Comparison of ENCODE assay signal across 29 mouse cellular contexts in the genomic region with DNA sequence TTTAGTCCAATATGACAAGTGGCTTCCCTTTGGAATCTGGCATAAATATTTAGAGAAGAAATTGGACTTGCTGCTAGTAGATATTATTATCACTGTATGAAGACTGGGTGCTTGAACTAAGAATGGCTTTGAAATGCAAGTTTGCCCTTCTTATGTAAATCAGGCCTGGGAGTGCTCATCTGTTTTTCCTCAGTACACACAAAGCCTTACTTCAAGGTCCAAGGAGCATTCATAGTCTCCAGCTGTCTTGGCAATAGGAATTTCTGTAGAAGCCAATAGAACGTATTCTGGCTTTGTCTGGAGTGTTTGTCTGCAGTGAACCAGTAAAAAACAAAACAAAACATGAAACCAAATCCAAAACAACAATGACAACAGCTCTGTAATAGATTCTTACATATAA.
DNase-seq lines count a peak whose midpoint lies in the region; ATAC-seq and TF ChIP-seq lines count a peak whose summit lies in the region.
"Had no signal": no experiment of that assay in that cellular context is flagged by ENCODE, and none has a peak within 500 bp of the region (broad histone marks: within the 10 kb centered on the region; RNA-seq: fewer than 3 reads in every experiment).

No protein-coding gene starts in this region.

- no peak overlapping the region for H3K9ac ChIP-seq in forebrain, embryonic 14.5 days (ENCODE audit: low read length)
- H3K9ac ChIP-seq in forebrain, postnatal 0 days = no peak overlapping the region
- no peak overlapping the region for H3K9ac ChIP-seq in midbrain, embryonic 11.5 days (ENCODE audit: low read length)
- H3K9ac ChIP-seq in midbrain, embryonic 15.5 days = no peak overlapping the region
- H3K9ac ChIP-seq: embryonic facial prominence, embryonic 15.5 days; forebrain, embryonic 13.5 days; intestine, embryonic 15.5 days; limb, embryonic 13.5 days; lung, embryonic 15.5 days; midbrain, embryonic 12.5 days had no signal

- no peaks in the 10 kb centered on the region for H3K9me3 ChIP-seq in forebrain, embryonic 14.5 days (replicated peaks; ENCODE audit: control insufficient read depth, low read length)
- H3K9me3 ChIP-seq in forebrain, postnatal 0 days (ENCODE audit: low read length) = no peaks in the 10 kb centered on the region
- H3K9me3 ChIP-seq in midbrain, embryonic 11.5 days (ENCODE audit: control insufficient read depth, low read length) = no peaks in the 10 kb centered on the region
- no peaks in the 10 kb centered on the region for H3K9me3 ChIP-seq in midbrain, embryonic 15.5 days
- H3K9me3 ChIP-seq: embryonic facial prominence, embryonic 15.5 days; forebrain, embryonic 13.5 days; G1E; intestine, embryonic 15.5 days; limb, embryonic 13.5 days; lung, embryonic 15.5 days; midbrain, embryonic 12.5 days had no signal

- no peaks in the 10 kb centered on the region for H3K36me3 ChIP-seq in forebrain, embryonic 14.5 days (ENCODE audit: control insufficient read depth, insufficient read depth, low read length)
- H3K36me3 ChIP-seq in forebrain, postnatal 0 days (ENCODE audit: insufficient read depth) = no peaks in the 10 kb centered on the region
- no peaks in the 10 kb centered on the region for H3K36me3 ChIP-seq in midbrain, embryonic 11.5 days (ENCODE audit: control insufficient read depth, insufficient read depth, low read length)
- H3K36me3 ChIP-seq in midbrain, embryonic 15.5 days (replicated peaks) = no peaks in the 10 kb centered on the region
- H3K36me3 ChIP-seq: embryonic facial prominence, embryonic 15.5 days; G1E; intestine, embryonic 15.5 days; limb, embryonic 13.5 days; lung, embryonic 15.5 days; midbrain, embryonic 12.5 days had no signal

- 17% methylated on average over 1 of the region's 1 CpGs for WGBS in forebrain, embryonic 14.5 days
- WGBS in forebrain, postnatal 0 days = 19% methylated on average over 1 of the region's 1 CpGs
- 32% methylated on average over 1 of the region's 1 CpGs for WGBS in midbrain, embryonic 11.5 days
- 16% methylated on average over 1 of the region's 1 CpGs for WGBS in midbrain, embryonic 15.5 days

- no peak for TF ChIP-seq CTCF in forebrain, postnatal 0 days (IDR thresholded peaks at IDR 0.05; ENCODE audit: low read depth)

- ATAC-seq in forebrain, embryonic 14.5 days = no peak
- ATAC-seq in forebrain, postnatal 0 days = no peak
- peak; percentile 69; the same call in 1 of the 2 replicates for ATAC-seq in midbrain, embryonic 11.5 days (ENCODE audit: low FRiP score)
- no peak for ATAC-seq in midbrain, embryonic 15.5 days (replicated peaks)
- ATAC-seq: forebrain, embryonic 13.5 days; hindbrain, embryonic 16.5 days; intestine, embryonic 15.5 days; Patski had no signal

- H3K4me2 ChIP-seq in forebrain, embryonic 14.5 days (ENCODE audit: low read length) = no peak overlapping the region
- H3K4me2 ChIP-seq in forebrain, postnatal 0 days (ENCODE audit: low read depth) = no peak overlapping the region
- no peak overlapping the region for H3K4me2 ChIP-seq in midbrain, embryonic 11.5 days
- H3K4me2 ChIP-seq in midbrain, embryonic 15.5 days = no peak overlapping the region
- H3K4me2 ChIP-seq: embryonic facial prominence, embryonic 15.5 days; forebrain, embryonic 13.5 days; heart, embryonic 11.5 days; intestine, embryonic 15.5 days; limb, embryonic 13.5 days; liver, embryonic 11.5 days; lung, embryonic 15.5 days; midbrain, embryonic 12.5 days had no signal

- no peak overlapping the region for H3K27ac ChIP-seq in forebrain, embryonic 14.5 days (ENCODE audit: low read depth, low read length)
- no peak overlapping the region for H3K27ac ChIP-seq in forebrain, postnatal 0 days (ENCODE audit: low read depth, low read length)
- H3K27ac ChIP-seq in midbrain, embryonic 11.5 days (ENCODE audit: low read depth, low read length) = no peak overlapping the region
- no peak overlapping the region for H3K27ac ChIP-seq in midbrain, embryonic 15.5 days
- H3K27ac ChIP-seq: embryonic facial prominence, embryonic 15.5 days; forebrain, embryonic 13.5 days; gastrocnemius, adult 2 months; intestine, embryonic 15.5 days; left cerebral cortex, adult 2 months; limb, embryonic 13.5 days; lung, embryonic 15.5 days; midbrain, embryonic 12.5 days had no signal

- H3K27me3 ChIP-seq in forebrain, embryonic 14.5 days (replicated peaks; ENCODE audit: control insufficient read depth, insufficient read depth, low read length) = no peaks in the 10 kb centered on the region
- no peaks in the 10 kb centered on the region for H3K27me3 ChIP-seq in forebrain, postnatal 0 days (ENCODE audit: insufficient read depth, low read length)
- no peaks in the 10 kb centered on the region for H3K27me3 ChIP-seq in midbrain, embryonic 11.5 days (ENCODE audit: control insufficient read depth, insufficient read depth, low read length)
- H3K27me3 ChIP-seq in midbrain, embryonic 15.5 days (replicated peaks) = no peaks in the 10 kb centered on the region
- H3K27me3 ChIP-seq: embryonic facial prominence, embryonic 15.5 days; forebrain, embryonic 13.5 days; intestine, embryonic 15.5 days; limb, embryonic 13.5 days; lung, embryonic 15.5 days; midbrain, embryonic 12.5 days had no signal

- no peak overlapping the region for H3K4me3 ChIP-seq in forebrain, embryonic 14.5 days (ENCODE audit: low read depth, low read length)
- H3K4me3 ChIP-seq in forebrain, postnatal 0 days (ENCODE audit: low read depth, low read length) = no peak overlapping the region
- H3K4me3 ChIP-seq in midbrain, embryonic 11.5 days (ENCODE audit: low read depth, low read length) = no peak overlapping the region
- H3K4me3 ChIP-seq in midbrain, embryonic 15.5 days = no peak overlapping the region
- H3K4me3 ChIP-seq: embryonic facial prominence, embryonic 15.5 days; forebrain, embryonic 13.5 days; gastrocnemius, adult 2 months; intestine, embryonic 15.5 days; left cerebral cortex, adult 2 months; limb, embryonic 13.5 days; lung, embryonic 15.5 days; midbrain, embryonic 12.5 days had no signal

- peak; percentile 7 for DNase-seq in forebrain, embryonic 14.5 days (ENCODE audit: low spot score)
- DNase-seq in forebrain, postnatal 0 days = no peak
- no peak for DNase-seq in midbrain, embryonic 11.5 days (ENCODE audit: low spot score, missing footprints)
- DNase-seq in R1 (ENCODE audit: low read depth, low spot score) = peak; percentile 54
- no peak for DNase-seq in adrenal gland, adult 18-20 months (ENCODE audit: low spot score in 2 of 2)
- DNase-seq: adrenal gland, adult 2 months; adrenal gland, postnatal 36 days; B cell, adult 2 months; cerebellum, adult 8-10 months; cerebellum, postnatal 36 days; gastrocnemius, adult 2 months; gastrocnemius, postnatal 36 days; heart, adult 18-20 months; heart, postnatal 36 days; kidney, postnatal 25 days; thymus, postnatal 4 days had no signal

- no peaks in the 10 kb centered on the region for H3K4me1 ChIP-seq in forebrain, embryonic 14.5 days (ENCODE audit: control insufficient read depth, insufficient read depth, low read length)
- no peaks in the 10 kb centered on the region for H3K4me1 ChIP-seq in forebrain, postnatal 0 days (ENCODE audit: insufficient read depth)
- no peaks in the 10 kb centered on the region for H3K4me1 ChIP-seq in midbrain, embryonic 11.5 days (ENCODE audit: control insufficient read depth, insufficient read depth, low read length)
- no peaks in the 10 kb centered on the region for H3K4me1 ChIP-seq in midbrain, embryonic 15.5 days
- H3K4me1 ChIP-seq: embryonic facial prominence, embryonic 15.5 days; forebrain, embryonic 13.5 days; intestine, embryonic 15.5 days; limb, embryonic 13.5 days; lung, embryonic 15.5 days; midbrain, embryonic 12.5 days had no signal

Comparison
In these comparisons a context has a peak if more than half of its experiments do, and no peak if none do; other contexts are left out.
1. DNase-seq: peak in forebrain, embryonic 14.5 days (single experiment) and R1 (single experiment); none in forebrain, postnatal 0 days (single experiment), midbrain, embryonic 11.5 days (single experiment) and adrenal gland, adult 18-20 months (0 of 2).